ENCODE assay signal across 8 mouse cellular contexts in the genomic region with DNA sequence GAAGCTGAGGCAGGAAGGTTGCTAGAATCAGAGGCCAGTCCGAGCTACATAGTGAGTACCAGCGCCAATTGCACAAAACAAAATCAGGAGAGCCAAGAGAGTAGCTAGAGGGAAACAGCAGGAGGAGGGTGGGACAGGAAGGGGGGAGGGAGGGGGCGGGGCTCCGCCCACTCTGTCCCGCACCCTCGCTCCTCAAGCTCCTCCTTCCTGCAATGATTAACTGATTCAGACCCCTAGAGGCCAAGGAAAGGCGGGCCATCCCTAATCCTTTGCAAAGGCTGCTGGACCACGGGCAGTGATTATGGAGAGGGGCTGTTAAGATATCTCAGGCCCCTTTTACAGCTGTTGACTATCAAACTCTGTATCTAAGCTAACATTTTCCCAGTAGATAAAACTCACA. TPM values are rescaled to one million over a fixed set of nuclear protein-coding genes. Genes with fewer than 3 reads are reported as not detected.
DNase-seq lines count a peak whose midpoint lies in the region; ATAC-seq and TF ChIP-seq lines count a peak whose summit lies in the region.

No protein-coding gene starts in this region.

- peak; percentile 48; the same call in 1 of the 2 replicates for ATAC-seq in liver, embryonic 15.5 days (ENCODE audit: insufficient read depth)
- no peak for ATAC-seq in erythroblast, adult 5-6 weeks (replicated peaks; ENCODE audit: low FRiP score, poor library complexity, severe bottlenecking)

- no peak overlapping the region for H3K9ac ChIP-seq in liver, embryonic 15.5 days

- H3K9me3 ChIP-seq in liver, embryonic 15.5 days (replicated peaks), result no peaks in the 10 kb centered on the region

- peak overlapping the region; percentile 89 for H3K27ac ChIP-seq in thymus, adult 2 months (ENCODE audit: control insufficient read depth, insufficient read depth, low read length)
- H3K27ac ChIP-seq in liver, embryonic 15.5 days (replicated peaks), result no peak overlapping the region

- no peaks in the 10 kb centered on the region for H3K27me3 ChIP-seq in thymus, adult 2 months (ENCODE audit: control insufficient read depth, insufficient read depth, low read length)
- H3K27me3 ChIP-seq in liver, embryonic 15.5 days, result no peaks in the 10 kb centered on the region

- WGBS in thymus, adult 2 months, result 14% methylated on average over 8 of the region's 8 CpGs
- 4% methylated on average over 8 of the region's 8 CpGs for WGBS in liver, embryonic 15.5 days (ENCODE audit: insufficient replicate concordance)

- no peaks in the 10 kb centered on the region for H3K36me3 ChIP-seq in thymus, adult 2 months (ENCODE audit: control insufficient read depth, insufficient read depth, low read length)
- H3K36me3 ChIP-seq in liver, embryonic 15.5 days (replicated peaks), result no peaks in the 10 kb centered on the region

- no peak overlapping the region for H3K4me3 ChIP-seq in thymus, adult 2 months (ENCODE audit: control insufficient read depth, insufficient read depth, low read length)
- no peak overlapping the region for H3K4me3 ChIP-seq in liver, embryonic 15.5 days (replicated peaks)

- TF ChIP-seq POLR2A in thymus, adult 2 months (IDR thresholded peaks at IDR 0.05; ENCODE audit: control insufficient read depth, extremely low read depth, insufficient read depth, low read length, poor library complexity), result no peak

- peak overlapping the region; percentile 15; the same call in 1 of the 2 replicates for H3K4me2 ChIP-seq in liver, embryonic 15.5 days

- H3K4me1 ChIP-seq in thymus, adult 2 months (replicated peaks; ENCODE audit: control insufficient read depth, insufficient read depth, low read length), result peaks cover 10% of the 10 kb centered on the region
- H3K4me1 ChIP-seq in liver, embryonic 15.5 days (replicated peaks), result peaks cover 7% of the 10 kb centered on the region

- DNase-seq in thymus, adult 2 months, result peak; percentile 18
- DNase-seq in thymus, adult 18-20 months, result no peak
- peak; percentile 47 for DNase-seq in embryo, embryonic 11 days
- DNase-seq in thymus, postnatal 4 days, result peak; percentile 41
- DNase-seq in heart, postnatal 25 days (ENCODE audit: low spot score), result no peak
- DNase-seq in layer of hippocampus, adult 9-11 months, result no peak

- intact Hi-C loops in heart, postnatal 25 days (cut with DNase I), result no loop called here

- TF ChIP-seq CTCF in thymus, adult 2 months (IDR thresholded peaks at IDR 0.05; ENCODE audit: borderline replicate concordance, control insufficient read depth, extremely low read depth, insufficient read depth, low read length, poor library complexity), result no peak

RNA-seq across cellular contexts. Expression of a gene that starts 8.9 kb away (rescaled TPM):
- 213 and 232 TPM in 2 replicates for polyA plus RNA-seq in thymus, adult 2 months (2012; rRNA removed)
- 208 and 233 TPM in 2 replicates for polyA plus RNA-seq in liver, embryonic 15.5 days (2015; fragmentation: Nextera tagmentation; extraction: Ambion mirVana)
- 1 to 10 TPM; 2.2 to 3.1 TPM for total RNA-seq in heart, postnatal 25 days (2021)
- total RNA-seq in erythroblast, adult 5-6 weeks (2015; ENCODE audit: low replicate concordance), result 9.4 and 11.5 TPM in 2 replicates
- total RNA-seq in erythroblast, adult 5-6 weeks (2017; ENCODE audit: low replicate concordance), result 26.4 and 30.0 TPM in 2 replicates

RNA-seq across cellular contexts. Expression of a gene that starts 33.6 kb away (rescaled TPM):
- 0.66 and 0.96 TPM in 2 replicates for polyA plus RNA-seq in thymus, adult 2 months (2012; rRNA removed)
- polyA plus RNA-seq in liver, embryonic 15.5 days (2015; fragmentation: Nextera tagmentation; extraction: Ambion mirVana), result 1.9 and 2.1 TPM in 2 replicates
- total RNA-seq in heart, postnatal 25 days (2021), result 1 to 10 TPM; 5.6 to 6.8 TPM
- 1.2 TPM in 1 of 2 replicates, not detected in the other for total RNA-seq in erythroblast, adult 5-6 weeks (2015; ENCODE audit: low replicate concordance)
- total RNA-seq in erythroblast, adult 5-6 weeks (2017; ENCODE audit: low replicate concordance), result 0.09 and 0.14 TPM in 2 replicates

Comparison
In these comparisons a context has a peak if more than half of its experiments do, and no peak if none do; other contexts are left out.
1. DNase-seq: peak in thymus, adult 2 months (single experiment), embryo, embryonic 11 days (single experiment) and thymus, postnatal 4 days (single experiment); none in thymus, adult 18-20 months (0 of 2), heart, postnatal 25 days (single experiment) and layer of hippocampus, adult 9-11 months (single experiment).